Mouse (Mus musculus) limb, embryonic 10.5 days (tissue): ENCODE data around the gene Rps12. TPM values are rescaled to one million over a fixed set of nuclear protein-coding genes. Genes with fewer than 3 reads are reported as not detected.
"Not testable (repeated sequence)": the region's sequence is repeated elsewhere in the genome, so short reads cannot be mapped to it uniquely, and the experiment has no call there.

Source experiments
- DNase-seq: peaks from one replicate; pipeline ENCODE4 v3.0.0-alpha.2; 2017; ENCODE audit warnings: low spot score
- H3K27ac ChIP-seq: fragments of 300-500 bp; sonication (generic); 2 replicates; pipeline ENCODE4 v1.5.1; 2016; ENCODE audit warnings: mild to moderate bottlenecking
- H3K27me3 ChIP-seq: fragments of 300-500 bp; sonication (generic); 2 replicates; pipeline ENCODE4 v1.6.1; 2016; ENCODE audit warnings: low read depth, mild to moderate bottlenecking; ENCODE audit not compliant: poor library complexity, severe bottlenecking
- H3K36me3 ChIP-seq: fragments of 300-500 bp; sonication (generic); 2 replicates; pipeline ENCODE4 v1.6.1; 2016; ENCODE audit warnings: mild to moderate bottlenecking, moderate library complexity
- H3K4me1 ChIP-seq: fragments of 300-500 bp; sonication (generic); 2 replicates; pipeline ENCODE4 v1.6.1; 2016
- H3K4me3 ChIP-seq: fragments of 300-500 bp; sonication (generic); 2 replicates; pipeline ENCODE4 v1.5.1; 2016; ENCODE audit warnings: mild to moderate bottlenecking, moderate library complexity
- H3K9me3 ChIP-seq: fragments of 300-500 bp; sonication (generic); replicated peaks from 2 replicates; pipeline ENCODE4 v1.6.1; 2016; ENCODE audit warnings: mild to moderate bottlenecking
- WGBS: fragments of 180-500 bp; shearing (Covaris S2); methylation state at CpG from one replicate; pipeline ENCODE4 v1.1.7; 2016; 5-methylcytosine and 5-hydroxymethylcytosine counted together
- polyA plus RNA-seq: library from polyadenylated mRNA; unstranded; fragments of >200 nt; fragmentation: Nextera tagmentation; extraction: Ambion mirVana; gene quantifications from 2 replicates; pipeline ENCODE4 v1.2.1, GENCODE M21; 2016

The Rps12 gene
- polyA plus RNA-seq, 1 experiment from 2014 or later, result 146 TPM

- 0 out of 2 replicates have a peak overlapping the region, but pooled peaks have one; percentile 10 for H3K27ac ChIP-seq
- WGBS, result 83% methylated on average over 1 of the region's 1 CpGs
- H3K4me3 ChIP-seq, result no peak overlapping the region; the same call in 1 of the 2 replicates
Measured at GRCm38 (mm10) chr10:23798142-23798541, 11.1 kb upstream of the Rps12 start.

GRCm38 (mm10) chr10:23797606-23798005, 10.5 kb upstream of the Rps12 start:
- 35% methylated on average over 3 of the region's 3 CpGs for WGBS

More at GRCm38 (mm10) chr10:23798142-23798541, 11.1 kb upstream of the Rps12 start:
- no peaks in the 10 kb centered on the region for H3K9me3 ChIP-seq
- H3K27me3 ChIP-seq, result no peaks in the 10 kb centered on the region
- peaks cover 30% of the 10 kb centered on the region for H3K36me3 ChIP-seq
- H3K4me1 ChIP-seq, result peaks cover 9% of the 10 kb centered on the region; the same call in 1 of the 2 replicates
- no peak for DNase-seq

GRCm38 (mm10) chr10:23796551-23797503, 9.8 kb upstream of the Rps12 start, which contains the start of gene Slc18b1:
Gene Slc18b1, plus strand, starts transcription at chr10:23796986.
- H3K9me3 ChIP-seq, result no peaks in the 10 kb centered on the region
- WGBS, result 8% methylated on average over 43 of the region's 43 CpGs
- H3K4me1 ChIP-seq, result peaks cover 9% of the 10 kb centered on the region; the same call in 1 of the 2 replicates
- H3K27ac ChIP-seq, result peak within 1 kb of the TSS; percentile 91
- peaks cover 20% of the 10 kb centered on the region for H3K36me3 ChIP-seq
- peak; percentile 73 for DNase-seq
- H3K27me3 ChIP-seq, result no peaks in the 10 kb centered on the region
- H3K4me3 ChIP-seq, result peak within 1 kb of the TSS; percentile 75

More at GRCm38 (mm10) chr10:23797606-23798005, 10.5 kb upstream of the Rps12 start:
- peaks cover 27% of the 10 kb centered on the region for H3K36me3 ChIP-seq
- H3K27me3 ChIP-seq, result no peaks in the 10 kb centered on the region
- H3K27ac ChIP-seq, result no peak overlapping the region
- H3K4me1 ChIP-seq, result peaks cover 9% of the 10 kb centered on the region; the same call in 1 of the 2 replicates
- no peaks in the 10 kb centered on the region for H3K9me3 ChIP-seq
- DNase-seq, result no peak
- peak overlapping the region; percentile 75 for H3K4me3 ChIP-seq

- no peak overlapping the region for H3K27ac ChIP-seq
- WGBS, result 71% methylated on average over 9 of the region's 9 CpGs
- H3K4me3 ChIP-seq, result no peak overlapping the region
Measured at GRCm38 (mm10) chr10:23795871-23796520, 8.9 kb upstream of the Rps12 start.

GRCm38 (mm10) chr10:23788056-23788600, 1.1 kb upstream of the Rps12 start:
- DNase-seq, result no peak
- Histone ChIP-seq H3K4me3 (peak overlapping the region; percentile 94), H3K27ac (peak overlapping the region; percentile 92), H3K27me3 (no peaks in the 10 kb centered on the region), H3K4me1 (peaks cover 16% of the 10 kb centered on the region), H3K9me3 (no peaks in the 10 kb centered on the region), H3K36me3 (peaks cover 34% of the 10 kb centered on the region)
- WGBS, result 12% methylated on average over 8 of the region's 8 CpGs

More at GRCm38 (mm10) chr10:23795871-23796520, 8.9 kb upstream of the Rps12 start:
- DNase-seq, result no peak
- H3K9me3 ChIP-seq, result no peaks in the 10 kb centered on the region
- peaks cover 9% of the 10 kb centered on the region; the same call in 1 of the 2 replicates for H3K4me1 ChIP-seq
- H3K36me3 ChIP-seq, result peaks cover 12% of the 10 kb centered on the region
- H3K27me3 ChIP-seq, result no peaks in the 10 kb centered on the region

GRCm38 (mm10) chr10:23786631-23787038, 440 bp downstream of the Rps12 start:
- H3K36me3 ChIP-seq, result peaks cover 41% of the 10 kb centered on the region
- peaks cover 16% of the 10 kb centered on the region for H3K4me1 ChIP-seq
- peak overlapping the region; percentile 94 for H3K4me3 ChIP-seq
- not testable (repeated sequence) for H3K27me3 ChIP-seq, H3K9me3 ChIP-seq, DNase-seq
- under 1% methylated on average over 23 of the region's 23 CpGs for WGBS
- peak overlapping the region; percentile 92 for H3K27ac ChIP-seq

- peaks cover 16% of the 10 kb centered on the region for H3K4me1 ChIP-seq
- H3K27me3 ChIP-seq, result no peaks in the 10 kb centered on the region
- DNase-seq, result no peak
- H3K27ac ChIP-seq, result peak overlapping the region; percentile 92
- under 1% methylated on average over 4 of the region's 4 CpGs for WGBS
- H3K4me3 ChIP-seq, result peak overlapping the region; percentile 94
- H3K9me3 ChIP-seq, result no peaks in the 10 kb centered on the region
- H3K36me3 ChIP-seq, result peaks cover 42% of the 10 kb centered on the region
Measured at GRCm38 (mm10) chr10:23786040-23786439, 1.0 kb downstream of the Rps12 start.

GRCm38 (mm10) chr10:23785599-23785998, 1.5 kb downstream of the Rps12 start:
- DNase-seq, H3K27me3 ChIP-seq, H3K9me3 ChIP-seq: not testable (repeated sequence)
- peak overlapping the region; percentile 94 for H3K4me3 ChIP-seq
- whole genome bisulfite sequencing, result 43% methylated on average over 7 of the region's 7 CpGs
- peaks cover 16% of the 10 kb centered on the region for H3K4me1 ChIP-seq
- peaks cover 46% of the 10 kb centered on the region for H3K36me3 ChIP-seq
- H3K27ac ChIP-seq, result peak overlapping the region; percentile 4; the same call in 1 of the 2 replicates

- Histone ChIP-seq H3K27me3 (no peaks in the 10 kb centered on the region), H3K4me1 (peaks cover 16% of the 10 kb centered on the region), H3K9me3 (no peaks in the 10 kb centered on the region), H3K36me3 (peaks cover 51% of the 10 kb centered on the region), H3K27ac (no peak overlapping the region), H3K4me3 (no peak overlapping the region)
- WGBS, result 39% methylated on average over 2 of the region's 2 CpGs
- DNase-seq, result no peak
Measured at GRCm38 (mm10) chr10:23784121-23784520, 3.0 kb downstream of the Rps12 start.

- Histone ChIP-seq H3K27me3 (no peaks in the 10 kb centered on the region), H3K9me3 (no peaks in the 10 kb centered on the region), H3K27ac (no peak overlapping the region), H3K4me1 (peaks cover 13% of the 10 kb centered on the region), H3K36me3 (peaks cover 51% of the 10 kb centered on the region), H3K4me3 (no peak overlapping the region)
- 15% methylated on average over 2 of the region's 2 CpGs for WGBS
- DNase-seq, result no peak
Measured at GRCm38 (mm10) chr10:23783493-23783884, 3.6 kb downstream of the Rps12 start.

- Histone ChIP-seq H3K4me1 (peaks cover 8% of the 10 kb centered on the region), H3K27ac (no peak overlapping the region), H3K4me3 (no peak overlapping the region), H3K27me3 (no peaks in the 10 kb centered on the region), H3K36me3 (peaks cover 51% of the 10 kb centered on the region), H3K9me3 (no peaks in the 10 kb centered on the region)
- DNase-seq, result peak; percentile 29
- 26% methylated on average over 2 of the region's 2 CpGs for WGBS
Measured at GRCm38 (mm10) chr10:23782855-23783492, 4.1 kb downstream of the Rps12 start.
